Mouse (Mus musculus): ENCODE measurements around the gene Cpm. TPM values are rescaled to one million over a fixed set of nuclear protein-coding genes. Genes with fewer than 3 reads are reported as not detected.
"Not testable (repeated sequence)": the region's sequence is repeated elsewhere in the genome, so short reads cannot be mapped to it uniquely, and the experiment has no call there.

The Cpm gene
- polyA plus RNA-seq, 1 experiment from 2014 or later: 6.2 TPM

- Histone ChIP-seq H3K27me3 (no peaks in the 10 kb centered on the region), H3K9ac (peak overlapping the region; percentile 100), H3K4me3 (peak overlapping the region; percentile 91), H3K9me3 (no peaks in the 10 kb centered on the region), H3K27ac (replicated peaks) (peak overlapping the region; percentile 100; the same call in 1 of the 2 replicates), H3K4me1 (replicated peaks) (peaks cover 33% of the 10 kb centered on the region), H3K4me2 (peak overlapping the region; percentile 85), H3K36me3 (peaks cover 30% of the 10 kb centered on the region)
- 60% methylated on average over 12 of the region's 12 CpGs for WGBS
- ATAC-seq (ENCODE audit: low read depth): no peak
Observed at GRCm38 (mm10) chr10:117709326-117709830, 80.1 kb downstream of the Cpm start.

GRCm38 (mm10) chr10:117709930-117710603, 80.8 kb downstream of the Cpm start:
- 0% methylated on average over 50 of the region's 71 CpGs for WGBS
- H3K36me3 ChIP-seq: peaks cover 23% of the 10 kb centered on the region
- peak; percentile 87 for ATAC-seq (ENCODE audit: low read depth)

GRCm38 (mm10) chr10:117710604-117711141, 81.4 kb downstream of the Cpm start, which contains the start of gene Mdm2:
Gene Mdm2 (minus strand): TSS chr10:117710758.
- H3K27ac ChIP-seq (replicated peaks): peak within 1 kb of the TSS; percentile 100
- peak; percentile 96 for ATAC-seq (ENCODE audit: low read depth)
- H3K27me3 ChIP-seq: no peaks in the 10 kb centered on the region
- H3K4me2 ChIP-seq: peak within 1 kb of the TSS; percentile 85
- peak within 1 kb of the TSS; percentile 100 for H3K9ac ChIP-seq
- H3K4me3 ChIP-seq: peak within 1 kb of the TSS; percentile 91
- H3K36me3 ChIP-seq: peaks cover 17% of the 10 kb centered on the region
- no peaks in the 10 kb centered on the region for H3K9me3 ChIP-seq
- under 1% methylated on average over 52 of the region's 52 CpGs for WGBS
- H3K4me1 ChIP-seq (replicated peaks): peaks cover 33% of the 10 kb centered on the region

More at GRCm38 (mm10) chr10:117709930-117710603, 80.8 kb downstream of the Cpm start:
- no peaks in the 10 kb centered on the region for H3K27me3 ChIP-seq
- peak overlapping the region; percentile 100 for H3K27ac ChIP-seq (replicated peaks)
- peak overlapping the region; percentile 91 for H3K4me3 ChIP-seq
- peak overlapping the region; percentile 85 for H3K4me2 ChIP-seq
- peaks cover 33% of the 10 kb centered on the region for H3K4me1 ChIP-seq (replicated peaks)
- H3K9me3 ChIP-seq: no peaks in the 10 kb centered on the region
- H3K9ac ChIP-seq: peak overlapping the region; percentile 100

GRCm38 (mm10) chr10:117711408-117711807, 82.1 kb downstream of the Cpm start:
- no peaks in the 10 kb centered on the region for H3K9me3 ChIP-seq
- H3K4me1 ChIP-seq (replicated peaks): peaks cover 32% of the 10 kb centered on the region
- H3K4me2 ChIP-seq: peak overlapping the region; percentile 85
- H3K4me3 ChIP-seq: peak overlapping the region; percentile 91
- H3K27me3 ChIP-seq: no peaks in the 10 kb centered on the region
- H3K36me3 ChIP-seq: peaks cover 14% of the 10 kb centered on the region
- 68% methylated on average over 5 of the region's 5 CpGs for WGBS
- ATAC-seq (ENCODE audit: low read depth): no peak
- H3K9ac ChIP-seq: peak overlapping the region; percentile 100
- H3K27ac ChIP-seq (replicated peaks): no peak overlapping the region

GRCm38 (mm10) chr10:117712191-117712754, 83.0 kb downstream of the Cpm start:
- Histone ChIP-seq H3K27ac (replicated peaks) (no peak overlapping the region), H3K27me3 (no peaks in the 10 kb centered on the region), H3K4me2 (no peak overlapping the region), H3K9ac (no peak overlapping the region), H3K36me3 (peaks cover 6% of the 10 kb centered on the region; the same call in 1 of the 2 replicates), H3K4me1 (replicated peaks) (peaks cover 23% of the 10 kb centered on the region), H3K4me3 (no peak overlapping the region), H3K9me3 (no peaks in the 10 kb centered on the region)
- 88% methylated on average over 9 of the region's 9 CpGs for WGBS
- ATAC-seq (ENCODE audit: low read depth): no peak

- Histone ChIP-seq H3K9me3 (no peaks in the 10 kb centered on the region), H3K36me3 (peaks cover under 1% of the 10 kb centered on the region; the same call in 1 of the 2 replicates), H3K4me3 (no peak overlapping the region), H3K27me3 (no peaks in the 10 kb centered on the region), H3K27ac (replicated peaks) (no peak overlapping the region), H3K4me1 (replicated peaks) (peaks cover 22% of the 10 kb centered on the region), H3K9ac (no peak overlapping the region), H3K4me2 (no peak overlapping the region)
- 92% methylated on average over 9 of the region's 9 CpGs for WGBS
- no peak for ATAC-seq (ENCODE audit: low read depth)
Observed at GRCm38 (mm10) chr10:117712871-117713270, 83.6 kb downstream of the Cpm start.

GRCm38 (mm10) chr10:117713466-117713865, 84.2 kb downstream of the Cpm start:
- WGBS: 95% methylated on average over 8 of the region's 8 CpGs
- no peak overlapping the region for H3K4me3 ChIP-seq
- no peak overlapping the region for H3K9ac ChIP-seq
- no peaks in the 10 kb centered on the region for H3K27me3 ChIP-seq
- H3K4me2 ChIP-seq: no peak overlapping the region
- peaks cover 26% of the 10 kb centered on the region for H3K4me1 ChIP-seq (replicated peaks)
- no peaks in the 10 kb centered on the region for H3K36me3 ChIP-seq
- H3K9me3 ChIP-seq: no peaks in the 10 kb centered on the region
- ATAC-seq (ENCODE audit: low read depth): no peak
- no peak overlapping the region for H3K27ac ChIP-seq (replicated peaks)

GRCm38 (mm10) chr10:117714048-117714545, 84.8 kb downstream of the Cpm start:
- no peak overlapping the region for H3K4me2 ChIP-seq
- no peaks in the 10 kb centered on the region for H3K27me3 ChIP-seq
- H3K36me3 ChIP-seq: no peaks in the 10 kb centered on the region
- H3K4me3 ChIP-seq: no peak overlapping the region
- H3K27ac ChIP-seq (replicated peaks): no peak overlapping the region
- 92% methylated on average over 3 of the region's 3 CpGs for WGBS
- no peak for ATAC-seq (ENCODE audit: low read depth)
- H3K4me1 ChIP-seq (replicated peaks): peaks cover 20% of the 10 kb centered on the region
- no peaks in the 10 kb centered on the region for H3K9me3 ChIP-seq
- H3K9ac ChIP-seq: no peak overlapping the region

GRCm38 (mm10) chr10:117714928-117715500, 85.7 kb downstream of the Cpm start:
- no peak for ATAC-seq (ENCODE audit: low read depth)
- Histone ChIP-seq H3K4me1 (replicated peaks) (peaks cover 15% of the 10 kb centered on the region), H3K9ac (no peak overlapping the region), H3K4me2 (no peak overlapping the region), H3K27ac (replicated peaks) (no peak overlapping the region), H3K36me3 (no peaks in the 10 kb centered on the region), H3K9me3 (no peaks in the 10 kb centered on the region), H3K4me3 (no peak overlapping the region), H3K27me3 (no peaks in the 10 kb centered on the region)
- WGBS: 78% methylated on average over 4 of the region's 4 CpGs

- H3K27ac ChIP-seq (replicated peaks); H3K36me3 ChIP-seq; H3K4me3 ChIP-seq; H3K27me3 ChIP-seq; H3K4me2 ChIP-seq; H3K9me3 ChIP-seq; H3K9ac ChIP-seq; ATAC-seq (ENCODE audit: low read depth): not testable (repeated sequence)
- peaks cover 15% of the 10 kb centered on the region for H3K4me1 ChIP-seq (replicated peaks)
- 85% methylated on average over 1 of the region's 1 CpGs for WGBS
Observed at GRCm38 (mm10) chr10:117715654-117716053, 86.4 kb downstream of the Cpm start.

GRCm38 (mm10) chr10:117716686-117717085, 87.4 kb downstream of the Cpm start:
- 83% methylated on average over 3 of the region's 3 CpGs for WGBS

GRCm38 (mm10) chr10:117717583-117717982, 88.3 kb downstream of the Cpm start:
- Histone ChIP-seq H3K9ac (no peak overlapping the region), H3K4me3 (no peak overlapping the region), H3K27me3 (no peaks in the 10 kb centered on the region), H3K4me1 (replicated peaks) (peaks cover 9% of the 10 kb centered on the region), H3K9me3 (no peaks in the 10 kb centered on the region), H3K4me2 (no peak overlapping the region), H3K27ac (replicated peaks) (no peak overlapping the region), H3K36me3 (no peaks in the 10 kb centered on the region)
- no peak for ATAC-seq (ENCODE audit: low read depth)
- WGBS: 13% methylated on average over 4 of the region's 4 CpGs

More at GRCm38 (mm10) chr10:117716686-117717085, 87.4 kb downstream of the Cpm start:
- peaks cover 9% of the 10 kb centered on the region for H3K4me1 ChIP-seq (replicated peaks)
- H3K4me2 ChIP-seq: no peak overlapping the region
- H3K9me3 ChIP-seq: no peaks in the 10 kb centered on the region
- H3K9ac ChIP-seq: no peak overlapping the region
- no peak overlapping the region for H3K4me3 ChIP-seq
- no peak overlapping the region for H3K27ac ChIP-seq (replicated peaks)
- H3K36me3 ChIP-seq: no peaks in the 10 kb centered on the region
- no peaks in the 10 kb centered on the region for H3K27me3 ChIP-seq
- ATAC-seq (ENCODE audit: low read depth): no peak
